Mouse (Mus musculus): Measurements from ENCODE around the gene Efcab3. TPM values are rescaled to one million over a fixed set of nuclear protein-coding genes. Genes with fewer than 3 reads are reported as not detected.
"Not testable (repeated sequence)": the region's sequence is repeated elsewhere in the genome, so short reads cannot be mapped to it uniquely, and the experiment has no call there.

The Efcab3 gene
- total RNA-seq (2021), result 1.1 TPM in 1 of 2 replicates, not detected in the other
- long read RNA-seq, result 0 reads

GRCm38 (mm10) chr11:105063292-105063691 lies at the start of gene Efcab3:
TSS of gene Efcab3 (plus strand) at chr11:105063592.
- DNase-seq, result no peak

- peak; percentile 5 for DNase-seq
Measured at GRCm38 (mm10) chr11:105021071-105021470, 42.3 kb upstream of the Efcab3 start.

GRCm38 (mm10) chr11:105028744-105029348 lies 34.5 kb upstream of the Efcab3 start:
- DNase-seq, result no peak

GRCm38 (mm10) chr11:105029525-105029924 lies 33.9 kb upstream of the Efcab3 start:
- no peak for DNase-seq

GRCm38 (mm10) chr11:105030229-105030628 lies 33.2 kb upstream of the Efcab3 start:
- no peak for DNase-seq

GRCm38 (mm10) chr11:105031103-105031502 lies 32.3 kb upstream of the Efcab3 start:
- no peak for DNase-seq

- no peak for DNase-seq
Measured at GRCm38 (mm10) chr11:105035081-105035480, 28.3 kb upstream of the Efcab3 start.

- DNase-seq, result not testable (repeated sequence)
Measured at GRCm38 (mm10) chr11:105112448-105112847, 49.1 kb downstream of the Efcab3 start.

GRCm38 (mm10) chr11:105117814-105118213 lies 54.4 kb downstream of the Efcab3 start:
- DNase-seq, result no peak

- no peak for DNase-seq
Measured at GRCm38 (mm10) chr11:105120551-105121061, 57.2 kb downstream of the Efcab3 start.

- DNase-seq, result not testable (repeated sequence)
Measured at GRCm38 (mm10) chr11:105121792-105122191, 58.4 kb downstream of the Efcab3 start.

GRCm38 (mm10) chr11:105123986-105124385 lies 60.6 kb downstream of the Efcab3 start:
- peak; percentile 31 for DNase-seq

GRCm38 (mm10) chr11:105125735-105126519 lies 62.5 kb downstream of the Efcab3 start, which contains the start of gene Mettl2:
TSS of gene Mettl2 (plus strand) at chr11:105126425.
- DNase-seq, result peak; percentile 84

GRCm38 (mm10) chr11:105126520-105127029 lies 63.2 kb downstream of the Efcab3 start:
- DNase-seq, result no peak

GRCm38 (mm10) chr11:105135692-105136091 lies 72.3 kb downstream of the Efcab3 start:
- DNase-seq, result no peak

- not testable (repeated sequence) for DNase-seq
Measured at GRCm38 (mm10) chr11:105137255-105137654, 73.9 kb downstream of the Efcab3 start.

- not testable (repeated sequence) for DNase-seq
Measured at GRCm38 (mm10) chr11:105140512-105140911, 77.1 kb downstream of the Efcab3 start.

- DNase-seq, result no peak
Measured at GRCm38 (mm10) chr11:105141115-105141514, 77.7 kb downstream of the Efcab3 start.

GRCm38 (mm10) chr11:105143564-105143963 lies 80.2 kb downstream of the Efcab3 start:
- no peak for DNase-seq

- no peak for DNase-seq
Measured at GRCm38 (mm10) chr11:105144084-105144483, 80.7 kb downstream of the Efcab3 start.

GRCm38 (mm10) chr11:105144508-105145210 lies 81.3 kb downstream of the Efcab3 start:
- no peak for DNase-seq

GRCm38 (mm10) chr11:105145211-105145610 lies 81.8 kb downstream of the Efcab3 start:
- no peak for DNase-seq

All from adrenal gland, postnatal 25 days (tissue).